Mouse (Mus musculus) limb, embryonic 14.5 days (tissue): ENCODE data around the gene Hspb9. TPM values are rescaled to one million over a fixed set of nuclear protein-coding genes. Genes with fewer than 3 reads are reported as not detected.
A peak's percentile ranks its signal among the peaks of the same experiment; 100 is the strongest.

Experiments used
- ATAC-seq: fragments of 200-750 bp; cut with Nextera tagmentation; 2 replicates; pipeline ENCODE4 v1.8.0; 2017; ENCODE audit warnings: low read depth, moderate number of reproducible peaks, moderate TSS enrichment; ENCODE audit not compliant: low FRiP score
- DNase-seq: peaks from one replicate; pipeline ENCODE4 v3.0.0-alpha.2; 2015; ENCODE audit warnings: low spot score
- H3K27ac ChIP-seq: fragments of 300-500 bp; sonication (generic); replicated peaks from 2 replicates; pipeline ENCODE4 v1.5.1; 2014; ENCODE audit warnings: low read depth, mild to moderate bottlenecking, low read length, moderate library complexity, mixed read lengths
- H3K27me3 ChIP-seq: fragments of 300-500 bp; sonication (generic); 2 replicates; pipeline ENCODE4 v1.6.1; 2014; ENCODE audit warnings: low read length, mixed read lengths; ENCODE audit not compliant: control insufficient read depth, insufficient read depth
- H3K36me3 ChIP-seq: fragments of 300-500 bp; sonication (generic); 2 replicates; pipeline ENCODE4 v1.6.1; 2014; ENCODE audit warnings: mild to moderate bottlenecking, low read length, moderate library complexity, mixed read lengths; ENCODE audit not compliant: control insufficient read depth, insufficient read depth
- H3K4me1 ChIP-seq: fragments of 300-500 bp; sonication (generic); 2 replicates; pipeline ENCODE4 v1.6.1; 2014; ENCODE audit warnings: antibody characterized with exemption, low read length, mixed read lengths; ENCODE audit not compliant: control insufficient read depth, insufficient read depth
- H3K4me2 ChIP-seq: fragments of 300-500 bp; sonication (generic); replicated peaks from 2 replicates; pipeline ENCODE4 v1.6.1; 2014; ENCODE audit warnings: low read depth, mild to moderate bottlenecking, low read length, moderate library complexity; ENCODE audit not compliant: severe bottlenecking
- H3K4me3 ChIP-seq: fragments of 300-500 bp; sonication (generic); replicated peaks from 2 replicates; pipeline ENCODE4 v1.5.1; 2014; ENCODE audit warnings: low read length
- H3K9ac ChIP-seq: fragments of 300-500 bp; sonication (generic); 2 replicates; pipeline ENCODE4 v1.6.1; 2014; ENCODE audit warnings: mild to moderate bottlenecking, low read depth, low read length, moderate library complexity; ENCODE audit not compliant: severe bottlenecking
- H3K9me3 ChIP-seq: fragments of 300-500 bp; sonication (generic); 2 replicates; pipeline ENCODE4 v1.6.1; 2016; ENCODE audit warnings: low read length; ENCODE audit not compliant: control insufficient read depth
- POLR2A ChIP-seq: fragments of 200-500 bp; IDR thresholded peaks from 2 replicates; pipeline ENCODE4 v1.8.0; 2012; ENCODE audit warnings: inconsistent platforms, mild to moderate bottlenecking, moderate library complexity, borderline replicate concordance; ENCODE audit not compliant: insufficient read depth, insufficient read length; ENCODE audit errors: extremely low read depth
- WGBS: fragments of 180-500 bp; shearing (Covaris S2); extraction: QIAGEN DNeasy Blood & Tissue Kit; methylation state at CpG from one replicate; pipeline ENCODE4 v1.1.7; 2014; 5-methylcytosine and 5-hydroxymethylcytosine counted together
- polyA plus RNA-seq, 2 experiments: library from polyadenylated mRNA; depleted of rRNA in 1 of 2; stranded (reverse) in 1 of 2; unstranded in 1 of 2; fragments of >200 nt; fragmentation: Nextera tagmentation in 1 of 2; extraction: Ambion mirVana in 1 of 2; gene quantifications; 2 replicates each; pipeline versions ENCODE4 v1.2.1 to v1.2.3; 2012 to 2014

The Hspb9 gene
- polyA plus RNA-seq, 2 experiments: not detected

- Histone ChIP-seq H3K27me3 (peaks cover 10% of the 10 kb centered on the region), H3K4me3 (no peak overlapping the region), H3K9ac (no peak overlapping the region), H3K4me1 (no peaks in the 10 kb centered on the region), H3K9me3 (no peaks in the 10 kb centered on the region), H3K27ac (no peak overlapping the region), H3K4me2 (no peak overlapping the region), H3K36me3 (no peaks in the 10 kb centered on the region)
- no peak for ATAC-seq
- 88% methylated on average over 12 of the region's 12 CpGs for WGBS
- no peak for TF ChIP-seq POLR2A
- DNase-seq: no peak
Observed at GRCm38 (mm10) chr11:100754021-100754692, 40.5 kb downstream of the Hspb9 start.

GRCm38 (mm10) chr11:100754693-100755057 lies 41.0 kb downstream of the Hspb9 start:
- peaks cover 15% of the 10 kb centered on the region for H3K27me3 ChIP-seq
- 82% methylated on average over 3 of the region's 3 CpGs for WGBS

GRCm38 (mm10) chr11:100756476-100756875 lies 42.8 kb downstream of the Hspb9 start:
- H3K36me3 ChIP-seq: no peaks in the 10 kb centered on the region
- TF ChIP-seq POLR2A: no peak

More at GRCm38 (mm10) chr11:100754693-100755057, 41.0 kb downstream of the Hspb9 start:
- no peak for ATAC-seq
- no peak overlapping the region for H3K4me3 ChIP-seq
- no peaks in the 10 kb centered on the region for H3K36me3 ChIP-seq
- H3K27ac ChIP-seq: no peak overlapping the region
- no peaks in the 10 kb centered on the region for H3K4me1 ChIP-seq
- no peak for DNase-seq
- no peak overlapping the region for H3K9ac ChIP-seq
- H3K4me2 ChIP-seq: no peak overlapping the region
- TF ChIP-seq POLR2A: no peak
- no peaks in the 10 kb centered on the region for H3K9me3 ChIP-seq

DNA sequence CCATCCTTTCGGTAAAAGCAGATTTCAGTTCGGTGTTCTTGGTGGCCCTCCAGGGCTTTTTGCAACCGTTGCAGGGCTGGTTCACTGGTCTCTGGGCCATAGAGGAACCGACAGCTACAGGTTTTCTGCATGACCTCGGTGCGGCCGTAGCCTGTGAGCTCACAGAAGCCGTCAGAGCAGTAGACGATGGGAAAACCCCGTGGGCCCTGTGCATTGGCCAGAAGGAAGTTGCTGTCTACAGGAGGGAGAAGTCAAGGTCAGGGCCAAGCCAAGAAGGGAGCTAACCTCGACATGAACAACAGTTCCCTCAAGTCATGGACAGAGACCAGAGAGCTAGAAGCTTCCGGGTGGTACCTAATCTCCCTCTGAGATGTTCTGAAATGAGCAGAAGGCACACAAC lies 43.9 kb downstream of the Hspb9 start:
- ATAC-seq: no peak
- no peak overlapping the region for H3K27ac ChIP-seq
- no peak overlapping the region for H3K4me2 ChIP-seq
- no peak overlapping the region for H3K4me3 ChIP-seq
- peaks cover 41% of the 10 kb centered on the region for H3K27me3 ChIP-seq
- no peak for TF ChIP-seq POLR2A
- no peaks in the 10 kb centered on the region for H3K9me3 ChIP-seq
- WGBS: 88% methylated on average over 12 of the region's 12 CpGs
- H3K4me1 ChIP-seq: no peaks in the 10 kb centered on the region
- H3K36me3 ChIP-seq: no peaks in the 10 kb centered on the region
- no peak overlapping the region for H3K9ac ChIP-seq
- DNase-seq: no peak

More at GRCm38 (mm10) chr11:100756476-100756875, 42.8 kb downstream of the Hspb9 start:
- no peak for ATAC-seq
- no peak overlapping the region for H3K9ac ChIP-seq
- WGBS: 56% methylated on average over 6 of the region's 6 CpGs
- H3K4me3 ChIP-seq: no peak overlapping the region
- H3K9me3 ChIP-seq: no peaks in the 10 kb centered on the region
- H3K4me1 ChIP-seq: no peaks in the 10 kb centered on the region
- H3K4me2 ChIP-seq: no peak overlapping the region
- H3K27ac ChIP-seq: no peak overlapping the region
- peaks cover 31% of the 10 kb centered on the region for H3K27me3 ChIP-seq
- DNase-seq: no peak

GRCm38 (mm10) chr11:100758707-100759610 lies 45.3 kb downstream of the Hspb9 start:
- no peaks in the 10 kb centered on the region for H3K36me3 ChIP-seq
- H3K4me2 ChIP-seq: peak overlapping the region; percentile 35
- peak; percentile 58 for DNase-seq
- no peaks in the 10 kb centered on the region for H3K4me1 ChIP-seq
- WGBS: 3% methylated on average over 35 of the region's 35 CpGs
- TF ChIP-seq POLR2A: no peak
- no peaks in the 10 kb centered on the region for H3K9me3 ChIP-seq
- no peak for ATAC-seq
- H3K27ac ChIP-seq: no peak overlapping the region
- peak overlapping the region; percentile 17; the same call in 1 of the 2 replicates for H3K4me3 ChIP-seq
- H3K9ac ChIP-seq: no peak overlapping the region
- H3K27me3 ChIP-seq: peaks cover 42% of the 10 kb centered on the region
